Mouse (Mus musculus) MEL (cell line): ENCODE measurements around the gene Loxl3. TPM values are rescaled to one million over a fixed set of nuclear protein-coding genes. Genes with fewer than 3 reads are reported as not detected.

ENCODE experiments used
- DNase-seq: peaks from one replicate; pipeline ENCODE4 v3.0.0; 2011; ENCODE audit warnings: low read depth, low spot score
- H3K27ac ChIP-seq: 2 replicates; pipeline ENCODE4 v1.5.1; 2012; ENCODE audit warnings: low read depth, mild to moderate bottlenecking, control low read depth, low read length, moderate library complexity; ENCODE audit not compliant: control insufficient read depth
- H3K27me3 ChIP-seq, 2 experiments: fragments of 150-350 bp in 1 of 2; sonication (generic) in 1 of 2; 2 replicates each; pipeline ENCODE4 v1.6.1; 2012; ENCODE audit warnings: low read length in 2 of 2, mild to moderate bottlenecking in 2 of 2, improper control_type of control experiment in 1 of 2, moderate library complexity in 1 of 2; ENCODE audit not compliant: insufficient read depth in 2 of 2, control insufficient read depth in 1 of 2
- H3K36me3 ChIP-seq, 2 experiments: 2 replicates each; pipeline ENCODE4 v1.6.1; 2012 to 2014; ENCODE audit warnings: low read length in 2 of 2, improper control_type of control experiment in 1 of 2, inconsistent platforms in 1 of 2, mild to moderate bottlenecking in 1 of 2; ENCODE audit not compliant: insufficient read depth in 2 of 2, control insufficient read depth in 1 of 2
- H3K4me1 ChIP-seq, 2 experiments: fragments of 150-350 bp in 1 of 2; sonication (generic) in 1 of 2; 2 replicates each; pipeline ENCODE4 v1.6.1; 2012; ENCODE audit warnings: low read length in 2 of 2, improper control_type of control experiment in 1 of 2, mild to moderate bottlenecking in 1 of 2; ENCODE audit not compliant: insufficient read depth in 2 of 2, control insufficient read depth in 1 of 2
- H3K4me3 ChIP-seq, 2 experiments: fragments of 150-350 bp in 1 of 2; sonication (generic) in 1 of 2; 2 replicates each; pipeline ENCODE4 v1.5.1; 2012; ENCODE audit warnings: low read depth in 2 of 2, low read length in 2 of 2, mild to moderate bottlenecking in 2 of 2, moderate library complexity in 2 of 2, control low read depth in 1 of 2, improper control_type of control experiment in 1 of 2; ENCODE audit not compliant: control insufficient read depth in 1 of 2, insufficient read depth in 1 of 2
- H3K79me2 ChIP-seq: 2 replicates; pipeline ENCODE4 v1.6.1; 2012; ENCODE audit warnings: mild to moderate bottlenecking, low read length, moderate library complexity; ENCODE audit not compliant: control insufficient read depth, poor library complexity, insufficient read depth
- H3K9ac ChIP-seq: 2 replicates; pipeline ENCODE4 v1.6.1; 2012; ENCODE audit warnings: low read depth, mild to moderate bottlenecking, control low read depth, low read length, moderate library complexity; ENCODE audit not compliant: control insufficient read depth, poor library complexity, severe bottlenecking
- H3K9me3 ChIP-seq: fragments of 150-350 bp; sonication (generic); replicated peaks from 2 replicates; pipeline ENCODE4 v1.6.1; 2012; ENCODE audit warnings: mild to moderate bottlenecking, low read length, improper control_type of control experiment, moderate library complexity; ENCODE audit not compliant: insufficient read depth
- BHLHE40 ChIP-seq: IDR thresholded peaks from 2 replicates; pipeline ENCODE4 v1.6.1; 2012; ENCODE audit warnings: low read depth, mild to moderate bottlenecking, inconsistent platforms, low read length, improper control_type of control experiment, borderline replicate concordance
- CHD1 ChIP-seq: IDR thresholded peaks from 2 replicates; pipeline ENCODE4 v1.6.1; 2012; ENCODE audit warnings: low read depth, mild to moderate bottlenecking, inconsistent platforms, low read length, improper control_type of control experiment
- CHD2 ChIP-seq: IDR thresholded peaks from 2 replicates; pipeline ENCODE4 v1.6.1; 2011; ENCODE audit warnings: low read length, improper control_type of control experiment
- CTCF ChIP-seq, 3 experiments: IDR thresholded peaks in 2 of 3; conservative IDR thresholded peaks in 1 of 3; 2 replicates each; pipeline ENCODE4 v1.5.1; 2011 to 2012; ENCODE audit warnings: low read length in 3 of 3, low read depth in 2 of 3, mild to moderate bottlenecking in 2 of 3, improper control_type of control experiment in 1 of 3, inconsistent platforms in 1 of 3, mixed read lengths in 1 of 3, moderate library complexity in 1 of 3; ENCODE audit not compliant: control insufficient read depth in 1 of 3, insufficient read depth in 1 of 3, poor library complexity in 1 of 3, severe bottlenecking in 1 of 3
- E2F4 ChIP-seq: IDR thresholded peaks from 2 replicates; pipeline ENCODE4 v1.6.1; 2011; ENCODE audit warnings: low read depth, low read length, improper control_type of control experiment, borderline replicate concordance
- ELF1 ChIP-seq: IDR thresholded peaks from 2 replicates; pipeline ENCODE4 v1.6.1; 2014; ENCODE audit warnings: low read depth, mild to moderate bottlenecking, inconsistent platforms, low read length, improper control_type of control experiment, moderate library complexity
- EP300 ChIP-seq, 2 experiments: IDR thresholded peaks; 2 replicates each; pipeline ENCODE4 v1.6.1; 2011; ENCODE audit warnings: improper control_type of control experiment in 2 of 2, low read length in 2 of 2, low read depth in 1 of 2, mild to moderate bottlenecking in 1 of 2
- ETS1 ChIP-seq: IDR thresholded peaks from 2 replicates; pipeline ENCODE4 v1.6.1; 2012; ENCODE audit warnings: low read depth, mild to moderate bottlenecking, inconsistent platforms, low read length, improper control_type of control experiment, moderate library complexity
- GABPA ChIP-seq: IDR thresholded peaks from 2 replicates; pipeline ENCODE4 v1.6.1; 2012; ENCODE audit warnings: low read depth, mild to moderate bottlenecking, inconsistent platforms, low read length, improper control_type of control experiment, moderate library complexity
- GATA1 ChIP-seq: IDR thresholded peaks from 2 replicates; pipeline ENCODE4 v1.6.1; 2011; ENCODE audit warnings: low read depth, low read length, improper control_type of control experiment
- HCFC1 ChIP-seq: IDR thresholded peaks from 2 replicates; pipeline ENCODE4 v1.6.1; 2012; ENCODE audit warnings: low read depth, mild to moderate bottlenecking, inconsistent platforms, low read length, improper control_type of control experiment, moderate library complexity
- JUND ChIP-seq: IDR thresholded peaks from 2 replicates; pipeline ENCODE4 v1.6.1; 2011; ENCODE audit warnings: low read depth, mild to moderate bottlenecking, improper control_type of control experiment, low read length
- KAT2A ChIP-seq: conservative IDR thresholded peaks from 2 replicates; pipeline ENCODE4 v1.6.1; 2012; ENCODE audit warnings: low read depth, low read length, improper control_type of control experiment, inconsistent platforms
- MAFK ChIP-seq: IDR thresholded peaks from 2 replicates; pipeline ENCODE4 v1.6.1; 2011; ENCODE audit warnings: low read depth, mild to moderate bottlenecking, low read length, improper control_type of control experiment, borderline replicate concordance
- MAX ChIP-seq: IDR thresholded peaks from 2 replicates; pipeline ENCODE4 v1.6.1; 2011; ENCODE audit warnings: low read length, improper control_type of control experiment
- MAZ ChIP-seq: IDR thresholded peaks from 2 replicates; pipeline ENCODE4 v1.6.1; 2012; ENCODE audit warnings: low read depth, mild to moderate bottlenecking, inconsistent platforms, low read length, improper control_type of control experiment
- MXI1 ChIP-seq: IDR thresholded peaks from 2 replicates; pipeline ENCODE4 v1.6.1; 2011; ENCODE audit warnings: mild to moderate bottlenecking, low read depth, low read length, improper control_type of control experiment
- MYC ChIP-seq: IDR thresholded peaks from 2 replicates; pipeline ENCODE4 v1.6.1; 2011; ENCODE audit warnings: low read depth, mild to moderate bottlenecking, low read length, improper control_type of control experiment, moderate library complexity
- NELFE ChIP-seq: IDR thresholded peaks from 2 replicates; pipeline ENCODE4 v1.6.1; 2011; ENCODE audit warnings: low read depth, low read length, improper control_type of control experiment
- NRF1 ChIP-seq: IDR thresholded peaks from 2 replicates; pipeline ENCODE4 v1.6.1; 2014; ENCODE audit warnings: low read depth, mild to moderate bottlenecking, inconsistent platforms, low read length, improper control_type of control experiment, moderate library complexity; ENCODE audit not compliant: poor library complexity, insufficient read depth, severe bottlenecking
- POLR2A ChIP-seq, 2 experiments: IDR thresholded peaks; 2 replicates each; pipeline ENCODE4 v1.6.1; 2011 to 2012; ENCODE audit warnings: low read length in 2 of 2, mild to moderate bottlenecking in 2 of 2, control low read depth in 1 of 2, improper control_type of control experiment in 1 of 2, low read depth in 1 of 2, moderate library complexity in 1 of 2; ENCODE audit not compliant: control insufficient read depth in 1 of 2, insufficient read depth in 1 of 2, poor library complexity in 1 of 2
- POLR2AphosphoS2 ChIP-seq: IDR thresholded peaks from 2 replicates; pipeline ENCODE4 v1.6.1; 2011; ENCODE audit warnings: low read length, improper control_type of control experiment
- RAD21 ChIP-seq: IDR thresholded peaks from 2 replicates; pipeline ENCODE4 v1.6.1; 2011; ENCODE audit warnings: mild to moderate bottlenecking, low read depth, low read length, improper control_type of control experiment
- RCOR1 ChIP-seq: IDR thresholded peaks from 2 replicates; pipeline ENCODE4 v1.6.1; 2012; ENCODE audit warnings: low read depth, mild to moderate bottlenecking, inconsistent platforms, low read length, improper control_type of control experiment
- SIN3A ChIP-seq: IDR thresholded peaks from 2 replicates; pipeline ENCODE4 v1.6.1; 2012; ENCODE audit warnings: low read length, improper control_type of control experiment, inconsistent platforms
- SMC3 ChIP-seq: IDR thresholded peaks from 2 replicates; pipeline ENCODE4 v1.6.1; 2011; ENCODE audit warnings: low read depth, low read length, improper control_type of control experiment
- TBP ChIP-seq: IDR thresholded peaks from 2 replicates; pipeline ENCODE4 v1.8.0; 2011; ENCODE audit warnings: low read depth, low read length, improper control_type of control experiment
- TCF12 ChIP-seq: IDR thresholded peaks from 2 replicates; pipeline ENCODE4 v1.6.1; 2014; ENCODE audit warnings: low read depth, mild to moderate bottlenecking, inconsistent platforms, low read length, improper control_type of control experiment, moderate library complexity
- USF1 ChIP-seq: IDR thresholded peaks from 2 replicates; pipeline ENCODE4 v1.6.1; 2014; ENCODE audit warnings: low read depth, mild to moderate bottlenecking, inconsistent platforms, low read length, improper control_type of control experiment, moderate library complexity
- USF2 ChIP-seq, 2 experiments: IDR thresholded peaks; 2 replicates each; pipeline ENCODE4 v1.6.1; 2011 to 2012; ENCODE audit warnings: improper control_type of control experiment in 2 of 2, low read length in 2 of 2, borderline replicate concordance in 1 of 2, inconsistent platforms in 1 of 2, low read depth in 1 of 2, mild to moderate bottlenecking in 1 of 2; ENCODE audit not compliant: insufficient read depth in 1 of 2
- ZKSCAN1 ChIP-seq: IDR thresholded peaks from 2 replicates; pipeline ENCODE4 v1.6.1; 2012; ENCODE audit warnings: low read depth, mild to moderate bottlenecking, inconsistent platforms, low read length, improper control_type of control experiment, moderate library complexity
- ZMIZ1 ChIP-seq: IDR thresholded peaks from 2 replicates; pipeline ENCODE4 v1.6.1; 2012; ENCODE audit warnings: low read depth, mild to moderate bottlenecking, inconsistent platforms, low read length, improper control_type of control experiment, moderate library complexity
- ZNF384 ChIP-seq: IDR thresholded peaks from 2 replicates; pipeline ENCODE4 v1.6.1; 2012; ENCODE audit warnings: low read depth, mild to moderate bottlenecking, inconsistent platforms, low read length, improper control_type of control experiment
- polyA plus RNA-seq, 2 experiments: library from polyadenylated mRNA; stranded (reverse) in 1 of 2; unstranded in 1 of 2; fragments of >175 nt in 1 of 2; fragments of >200 nt in 1 of 2; gene quantifications; 2 replicates each; pipeline versions ENCODE4 v1.2.1 to v1.2.4; 2012; ENCODE audit warnings: low replicate concordance in 2 of 2, low read depth in 1 of 2; ENCODE audit not compliant: insufficient read length in 2 of 2, insufficient read depth in 1 of 2, missing spikeins in 1 of 2
- total RNA-seq: library from RNA; depleted of rRNA; stranded (reverse); fragments of 300-350 nt; gene quantifications from 2 replicates; pipeline ENCODE4 v1.2.3, GENCODE M21; 2012

Gene Loxl3
- total and polyA plus RNA-seq, 3 experiments = 0.77 to 1.0 TPM; not detected in 1

GRCm38 (mm10) chr6:83078324-83078858 lies 44.4 kb downstream of the Loxl3 start:
- peak overlapping the region; percentile 89 for H3K27ac ChIP-seq
- peak overlapping the region; percentile 78 to 88 for H3K4me3 ChIP-seq
- TF ChIP-seq NELFE = peak; percentile 74
- peak; percentile 76 for TF ChIP-seq HCFC1
- peak; percentile 32; the same call in 1 of the 2 replicates for TF ChIP-seq ZMIZ1
- TF ChIP-seq RAD21 = peak; percentile 17
- TF ChIP-seq MAX = no peak
- TF ChIP-seq CTCF (IDR thresholded peaks at IDR 0.05 in 2 of 3, conservative IDR thresholded peaks at IDR 0.05 in 1 of 3; ENCODE audit: control insufficient read depth in 1 of 3, insufficient read depth in 1 of 3, low read depth in 2 of 3, low read length in 3 of 3, poor library complexity in 1 of 3, severe bottlenecking in 1 of 3) = peak in 2 of 3 experiments; percentile 43 to 51; a peak in 5 of 6 replicates
- no peak for TF ChIP-seq MAFK
- TF ChIP-seq ETS1 = no peak
- peak; percentile 44 for TF ChIP-seq SMC3
- TF ChIP-seq ELF1 = peak; percentile 94
- TF ChIP-seq POLR2A (IDR thresholded peaks at IDR 0.05; ENCODE audit: control insufficient read depth in 1 of 2, insufficient read depth in 1 of 2, low read depth in 1 of 2, low read length in 2 of 2, poor library complexity in 1 of 2) = peak in 1 of 2 experiments; percentile 65; a peak in 1 of 4 replicates
- no peak for TF ChIP-seq MXI1
- no peak for TF ChIP-seq RCOR1
- TF ChIP-seq GATA1 = peak; percentile 92
- TF ChIP-seq USF2 (IDR thresholded peaks at IDR 0.05; ENCODE audit: borderline replicate concordance in 1 of 2, insufficient read depth in 1 of 2, low read depth in 1 of 2, low read length in 2 of 2) = no peak
- TF ChIP-seq JUND = no peak
- peak; percentile 70 for TF ChIP-seq TBP
- TF ChIP-seq ZKSCAN1 = no peak
- 0 out of 2 replicates have a peak, but pooled peaks have one; percentile 29 for TF ChIP-seq POLR2AphosphoS2
- no peak for TF ChIP-seq BHLHE40
- peak; percentile 72 for TF ChIP-seq SIN3A
- no peak; the same call in 1 of the 2 replicates for TF ChIP-seq KAT2A
- peak; percentile 74 for TF ChIP-seq MAZ
- TF ChIP-seq EP300 (IDR thresholded peaks at IDR 0.05; ENCODE audit: low read depth in 1 of 2, low read length in 2 of 2) = no peak
- no peak for TF ChIP-seq TCF12
- TF ChIP-seq NRF1 = peak; percentile 91
- 0 out of 2 replicates have a peak, but pooled peaks have one; percentile 58 for TF ChIP-seq MYC
- TF ChIP-seq ZNF384 = no peak
- peak; percentile 66; the same call in 1 of the 2 replicates for TF ChIP-seq E2F4
- TF ChIP-seq GABPA = no peak
- TF ChIP-seq CHD2 = no peak
- peak; percentile 64 for TF ChIP-seq USF1
- TF ChIP-seq CHD1 = no peak
- no peaks in the 10 kb centered on the region for H3K27me3 ChIP-seq
- H3K36me3 ChIP-seq = peaks cover 0 to 9% of the 10 kb centered on the region in 2 experiments; a peak in 2 of 4 replicates
- DNase-seq = peak; percentile 98
- peaks cover 0 to 13% of the 10 kb centered on the region in 2 experiments; a peak in 2 of 4 replicates for H3K4me1 ChIP-seq
- peaks cover 11% of the 10 kb centered on the region for H3K79me2 ChIP-seq
- H3K9ac ChIP-seq = peak overlapping the region; percentile 87
- H3K9me3 ChIP-seq = no peaks in the 10 kb centered on the region
